Mouse (Mus musculus) CH12.LX (cell line): ENCODE measurements around the gene Limd1. TPM values are rescaled to one million over a fixed set of nuclear protein-coding genes. Genes with fewer than 3 reads are reported as not detected.

Experiments used
- DNase-seq: peaks from one replicate; pipeline ENCODE4 v3.0.0-alpha.2; 2013; ENCODE audit errors: extremely low read depth
- H3K27ac ChIP-seq: 2 replicates; pipeline ENCODE4 v1.5.1; 2012; ENCODE audit warnings: low read depth, mild to moderate bottlenecking, control low read depth, moderate library complexity; ENCODE audit not compliant: insufficient read depth
- H3K27me3 ChIP-seq: replicated peaks from 2 replicates; pipeline ENCODE3; 2012; ENCODE audit warnings: inconsistent platforms
- H3K36me3 ChIP-seq, 2 experiments: replicated peaks in 1 of 2; 2 replicates each; pipeline versions ENCODE3 to v1.6.1; 2012; ENCODE audit warnings: inconsistent platforms in 1 of 2, low read length in 1 of 2, mild to moderate bottlenecking in 1 of 2, mixed read lengths in 1 of 2, moderate library complexity in 1 of 2; ENCODE audit not compliant: control insufficient read depth in 1 of 2, insufficient read depth in 1 of 2
- H3K4me1 ChIP-seq, 2 experiments: 2 replicates each; pipeline ENCODE4 v1.6.1; 2012; ENCODE audit warnings: inconsistent platforms in 1 of 2, moderate library complexity in 1 of 2; ENCODE audit not compliant: insufficient read depth in 2 of 2, control insufficient read depth in 1 of 2
- H3K4me2 ChIP-seq: 2 replicates; pipeline ENCODE4 v1.6.1; 2012; ENCODE audit warnings: low read depth, mild to moderate bottlenecking, control low read depth; ENCODE audit not compliant: poor library complexity, insufficient read depth, severe bottlenecking
- H3K4me3 ChIP-seq, 3 experiments: fragments of 150-350 bp in 1 of 3; sonication (generic) in 1 of 3; replicated peaks in 1 of 3; 2 replicates each; pipeline versions ENCODE3 to v1.5.1; 2011 to 2012; ENCODE audit warnings: low read depth in 2 of 3, low read length in 2 of 3, mild to moderate bottlenecking in 2 of 3, moderate library complexity in 2 of 3, control low read depth in 1 of 3, improper control_type of control experiment in 1 of 3, inconsistent platforms in 1 of 3, mixed read lengths in 1 of 3; ENCODE audit not compliant: poor library complexity in 1 of 3
- H3K79me2 ChIP-seq: replicated peaks from 2 replicates; pipeline ENCODE4 v1.6.1; 2012; ENCODE audit warnings: mild to moderate bottlenecking, moderate library complexity; ENCODE audit not compliant: control insufficient read depth, poor library complexity, insufficient read depth, severe bottlenecking; ENCODE audit errors: extremely low read depth
- H3K9ac ChIP-seq: 2 replicates; pipeline ENCODE4 v1.6.1; 2012; ENCODE audit warnings: low read depth, mild to moderate bottlenecking, control low read depth, moderate library complexity; ENCODE audit not compliant: insufficient read depth
- H3K9me3 ChIP-seq: replicated peaks from 2 replicates; pipeline ENCODE3; 2012; ENCODE audit warnings: low read length, inconsistent platforms, mixed read lengths
- CHD1 ChIP-seq: IDR thresholded peaks from 2 replicates; pipeline ENCODE4 v1.6.1; 2012; ENCODE audit warnings: low read depth, low read length, improper control_type of control experiment, inconsistent platforms
- E2F4 ChIP-seq: IDR thresholded peaks from 2 replicates; pipeline ENCODE4 v1.6.1; 2011; ENCODE audit warnings: low read depth, low read length, improper control_type of control experiment; ENCODE audit not compliant: insufficient replicate concordance
- ETS1 ChIP-seq: conservative IDR thresholded peaks from 2 replicates; pipeline ENCODE4 v1.6.1; 2012; ENCODE audit warnings: low read depth, mild to moderate bottlenecking, inconsistent platforms, low read length, improper control_type of control experiment, moderate library complexity
- HCFC1 ChIP-seq: IDR thresholded peaks from 2 replicates; pipeline ENCODE4 v1.6.1; 2012; ENCODE audit warnings: low read depth, mild to moderate bottlenecking, inconsistent platforms, low read length, improper control_type of control experiment
- IRF4 ChIP-seq: IDR thresholded peaks from 2 replicates; pipeline ENCODE4 v1.6.1; 2014; ENCODE audit warnings: low read depth, mild to moderate bottlenecking, inconsistent platforms, low read length, improper control_type of control experiment
- MAZ ChIP-seq: IDR thresholded peaks from 2 replicates; pipeline ENCODE4 v1.6.1; 2012; ENCODE audit warnings: low read depth, mild to moderate bottlenecking, inconsistent platforms, low read length, improper control_type of control experiment, moderate library complexity
- MEF2A ChIP-seq: IDR thresholded peaks from 2 replicates; pipeline ENCODE4 v1.6.1; 2014; ENCODE audit warnings: low read depth, mild to moderate bottlenecking, inconsistent platforms, low read length, improper control_type of control experiment, borderline replicate concordance
- SIN3A ChIP-seq: IDR thresholded peaks from 2 replicates; pipeline ENCODE4 v1.6.1; 2012; ENCODE audit warnings: low read length, improper control_type of control experiment, inconsistent platforms
- TBP ChIP-seq: conservative IDR thresholded peaks from 2 replicates; pipeline ENCODE4 v1.6.1; 2011; ENCODE audit warnings: low read depth, low read length, improper control_type of control experiment
- USF1 ChIP-seq: IDR thresholded peaks from 2 replicates; pipeline ENCODE4 v1.6.1; 2014; ENCODE audit warnings: low read depth, mild to moderate bottlenecking, inconsistent platforms, low read length, improper control_type of control experiment
- USF2 ChIP-seq: conservative IDR thresholded peaks from 2 replicates; pipeline ENCODE4 v1.6.1; 2011; ENCODE audit warnings: low read depth, low read length, improper control_type of control experiment
- ZKSCAN1 ChIP-seq: IDR thresholded peaks from 2 replicates; pipeline ENCODE4 v1.6.1; 2012; ENCODE audit warnings: low read depth, inconsistent platforms, low read length, improper control_type of control experiment, borderline replicate concordance
- ZMIZ1 ChIP-seq: IDR thresholded peaks from 2 replicates; pipeline ENCODE4 v1.6.1; 2012; ENCODE audit warnings: low read depth, mild to moderate bottlenecking, inconsistent platforms, low read length, improper control_type of control experiment
- dilution Hi-C: fragments of 300-500 bp; cut with MboI; formaldehyde crosslinking; loops from 2 replicates; pipeline ENCODE4 v1.14.3; 2020; ENCODE audit warnings: low sequenced_read_pairs; ENCODE audit not compliant: extremely low pct_unique_long_range_greater_than_20kb, extremely low pct_ligation_motif_present
- in situ Hi-C: fragments of 300-500 bp; cut with MboI; formaldehyde crosslinking; loops from 3 replicates; pipeline ENCODE4 v1.14.3; 2019; ENCODE audit warnings: low sequenced_read_pairs, low pct_ligation_motif_present, low pct_unique_long_range_greater_than_20kb, mixed read lengths
- polyA plus RNA-seq: library from polyadenylated mRNA; unstranded; fragments of >175 nt; gene quantifications from 2 replicates; pipeline ENCODE4 v1.2.1, GENCODE M21; 2012; ENCODE audit warnings: low read depth; ENCODE audit not compliant: insufficient read length
- total RNA-seq, 2 experiments: library from RNA; depleted of rRNA; stranded (reverse); fragments of 300-350 nt in 1 of 2; fragments of >200 nt in 1 of 2; gene quantifications; 2 replicates each; pipeline ENCODE4 v1.2.3; 2012 to 2014

The Limd1 gene
- total and polyA plus RNA-seq, 3 experiments, result 52.7 to 64.5 (median 60.5) TPM

GRCm38 (mm10) chr9:123500480-123500879 is 22.0 kb downstream of the Limd1 start:
- Histone ChIP-seq H3K36me3 (peaks cover 58 to 82% of the 10 kb centered on the region in 2 experiments), H3K4me2 (no peak overlapping the region)

GRCm38 (mm10) chr9:123503171-123503834 is 24.8 kb downstream of the Limd1 start:
- Histone ChIP-seq H3K79me2 (peaks cover 11% of the 10 kb centered on the region), H3K36me3 (peaks cover 49 to 81% of the 10 kb centered on the region in 2 experiments), H3K9me3 (no peaks in the 10 kb centered on the region), H3K27ac (peak overlapping the region; percentile 46), H3K4me1 (peaks cover 6 to 94% of the 10 kb centered on the region in 2 experiments; a peak in 3 of 4 replicates), H3K4me2 (no peak overlapping the region), H3K27me3 (no peaks in the 10 kb centered on the region), H3K9ac (no peak overlapping the region), H3K4me3 (no peak overlapping the region)
- in situ Hi-C loops (no loop called here), dilution Hi-C loops (no loop called here)
- TF ChIP-seq HCFC1 (no peak), TBP (no peak), MEF2A (peak; percentile 28; the same call in 1 of the 2 replicates), ETS1 (peak; percentile 52), CHD1 (0 out of 2 replicates have a peak, but pooled peaks have one; percentile 43)
- peak; percentile 79 for DNase-seq

More at GRCm38 (mm10) chr9:123500480-123500879, 22.0 kb downstream of the Limd1 start:
- no peak overlapping the region for H3K9ac ChIP-seq
- TF ChIP-seq IRF4, result no peak
- no peak for TF ChIP-seq CHD1
- TF ChIP-seq SIN3A, result no peak
- TF ChIP-seq ZKSCAN1, result no peak
- TF ChIP-seq USF1, result no peak
- TF ChIP-seq USF2, result no peak
- TF ChIP-seq ETS1, result no peak
- no peak for TF ChIP-seq ZMIZ1
- no peak for TF ChIP-seq E2F4
- TF ChIP-seq MAZ, result no peak
- no peak overlapping the region for H3K27ac ChIP-seq
- H3K79me2 ChIP-seq, result peaks cover 30% of the 10 kb centered on the region
- H3K4me1 ChIP-seq, result peaks cover 6 to 96% of the 10 kb centered on the region in 2 experiments; a peak in 3 of 4 replicates
- DNase-seq, result no peak
- dilution Hi-C loops (no loop called here), in situ Hi-C loops (no loop called here)
- H3K27me3 ChIP-seq, result no peaks in the 10 kb centered on the region
- H3K9me3 ChIP-seq, result no peaks in the 10 kb centered on the region
- no peak overlapping the region for H3K4me3 ChIP-seq
